Mouse (Mus musculus) cerebellum, adult 9-11 months (tissue): ENCODE measurements at regions not wholly inside any gene's neighbourhood (a gene's known extent, or its start where the extent isn't known, plus 50 kb on each side); places are given as distances from the start of the nearest gene placed in this dataset.

Source experiments
- DNase-seq: peaks from one replicate; pipeline ENCODE4 v3.0.0; 2022

GRCm38 (mm10) chr6:51171761-51172160, 260.7 kb upstream of the Nfe2l3 start:
- no peak for DNase-seq

GRCm38 (mm10) chr6:51172331-51172791, 260.1 kb upstream of the Nfe2l3 start:
- DNase-seq = no peak

- no peak for DNase-seq
These were observed 259.4 kb upstream of the Nfe2l3 start for GRCm38 (mm10) chr6:51172856-51173619.

- DNase-seq = no peak
These were observed 258.6 kb upstream of the Nfe2l3 start for GRCm38 (mm10) chr6:51173620-51174442.

- DNase-seq = no peak
These were observed 257.9 kb upstream of the Nfe2l3 start for GRCm38 (mm10) chr6:51174443-51175021.

- DNase-seq = no peak
These were observed 256.6 kb upstream of the Nfe2l3 start for GRCm38 (mm10) chr6:51175616-51176590.

- DNase-seq = no peak
These were observed 255.6 kb upstream of the Nfe2l3 start for GRCm38 (mm10) chr6:51176791-51177433.

- DNase-seq = no peak
These were observed 254.8 kb upstream of the Nfe2l3 start for GRCm38 (mm10) chr6:51177701-51178060.

- no peak for DNase-seq
These were observed 254.2 kb upstream of the Nfe2l3 start for GRCm38 (mm10) chr6:51178061-51178791.

GRCm38 (mm10) chr6:51178799-51179398, 253.6 kb upstream of the Nfe2l3 start:
- no peak for DNase-seq

- no peak for DNase-seq
These were observed 252.5 kb upstream of the Nfe2l3 start for GRCm38 (mm10) chr6:51179741-51180537.

- DNase-seq = no peak
These were observed 251.3 kb upstream of the Nfe2l3 start for GRCm38 (mm10) chr6:51180881-51181875.

GRCm38 (mm10) chr6:51181905-51182304, 250.6 kb upstream of the Nfe2l3 start:
- no peak for DNase-seq

GRCm38 (mm10) chr6:51182771-51183284, 249.6 kb upstream of the Nfe2l3 start:
- no peak for DNase-seq

GRCm38 (mm10) chr6:51183576-51184420, 248.7 kb upstream of the Nfe2l3 start:
- DNase-seq = no peak

- no peak for DNase-seq
These were observed 248.0 kb upstream of the Nfe2l3 start for GRCm38 (mm10) chr6:51184500-51184899.

- DNase-seq = no peak
These were observed 247.3 kb upstream of the Nfe2l3 start for GRCm38 (mm10) chr6:51185201-51185600.
